Mouse (Mus musculus): ENCODE results near the gene Cort. TPM values are rescaled to one million over a fixed set of nuclear protein-coding genes. Genes with fewer than 3 reads are reported as not detected.

Gene Cort
- total and polyA plus RNA-seq, 3 experiments = 0.52 to 0.59 TPM; not detected in 1

DNA sequence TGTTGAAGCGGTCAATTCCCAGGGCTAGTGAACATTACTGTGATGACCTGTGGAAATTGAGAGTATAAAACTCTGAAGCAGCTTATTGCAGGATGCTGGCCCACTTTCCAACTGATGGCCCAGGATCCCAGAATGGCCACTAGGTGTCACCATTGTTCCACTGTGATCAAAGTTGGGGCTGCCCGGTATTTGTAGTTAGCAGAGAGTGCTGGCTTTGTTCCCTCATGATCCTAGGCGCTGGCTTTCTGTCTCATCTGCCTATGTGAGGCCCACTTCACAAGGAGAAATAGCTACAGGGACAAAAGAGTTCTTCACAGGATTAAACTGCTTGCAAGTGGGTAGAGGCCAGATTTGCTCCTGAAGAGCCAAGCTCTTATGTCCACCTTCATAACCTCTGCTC is 17.9 kb upstream of the Cort start:
- intact Hi-C loops (cut with DNase I) = loop anchor here (2.0 to 10.0 kb wide), 4 partner anchors 22 to 398 kb away; partner anchors contain the start of gene Pgd
- Histone ChIP-seq H3K4me3 (no peak overlapping the region), H3K36me3 (ENCODE audit: control insufficient read depth, insufficient read depth, low read length) (no peaks in the 10 kb centered on the region), H3K79me2 (replicated peaks; ENCODE audit: control insufficient read depth, insufficient read depth, low read length) (no peaks in the 10 kb centered on the region), H3K4me1 (ENCODE audit: control insufficient read depth, insufficient read depth, low read length) (peaks cover 1% of the 10 kb centered on the region; the same call in 1 of the 2 replicates), H3K27me3 (ENCODE audit: control insufficient read depth, insufficient read depth, low read length) (no peaks in the 10 kb centered on the region), H3K27ac (no peak overlapping the region), H3K9ac (ENCODE audit: low read depth, low read length) (no peak overlapping the region)
- TF ChIP-seq EP300 (IDR thresholded peaks at IDR 0.05; ENCODE audit: insufficient read depth, low read depth, low read length) (peak; percentile 94), POLR2A (IDR thresholded peaks at IDR 0.05; ENCODE audit: insufficient read depth, low read depth, low read length) (no peak), CTCF (IDR thresholded peaks at IDR 0.05) (peak; percentile 99; the same call in 1 of the 2 replicates)
- DNase-seq = peak; percentile 76 to 81
- 4% methylated on average over 3 of the region's 3 CpGs for WGBS

DNA sequence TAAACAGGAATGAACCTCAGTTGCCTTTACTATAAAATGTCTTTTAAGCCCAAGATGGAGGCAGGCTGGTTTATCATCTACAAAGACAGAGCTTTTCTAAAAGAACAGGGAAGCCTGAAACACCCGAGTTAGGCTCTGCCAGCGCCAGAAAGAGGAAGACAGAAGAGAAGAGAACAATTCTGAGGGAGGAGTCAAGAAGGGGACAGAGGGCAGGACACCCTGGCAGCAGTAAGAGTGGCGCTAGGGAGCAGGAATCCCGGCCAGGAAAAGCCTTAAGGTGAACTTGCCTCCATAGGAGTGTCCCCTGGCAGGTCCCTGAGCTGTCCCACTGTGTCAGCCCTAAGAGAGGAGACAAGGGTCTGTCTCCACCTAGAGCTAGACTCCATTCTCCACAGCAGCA is 17.0 kb upstream of the Cort start:
- H3K27ac ChIP-seq = no peak overlapping the region
- peaks cover 1% of the 10 kb centered on the region; the same call in 1 of the 2 replicates for H3K4me1 ChIP-seq (ENCODE audit: control insufficient read depth, insufficient read depth, low read length)
- no peak overlapping the region for H3K9ac ChIP-seq (ENCODE audit: low read depth, low read length)
- TF ChIP-seq POLR2A (IDR thresholded peaks at IDR 0.05; ENCODE audit: insufficient read depth, low read depth, low read length) (no peak), CTCF (IDR thresholded peaks at IDR 0.05) (no peak), EP300 (IDR thresholded peaks at IDR 0.05; ENCODE audit: insufficient read depth, low read depth, low read length) (no peak)
- intact Hi-C loops (cut with DNase I) = loop anchor here (10.0 kb wide), 1 partner anchor 301 kb away; no protein-coding TSS in a partner anchor
- 24% methylated on average over 4 of the region's 4 CpGs for WGBS
- no peak overlapping the region for H3K4me3 ChIP-seq
- H3K27me3 ChIP-seq (ENCODE audit: control insufficient read depth, insufficient read depth, low read length) = no peaks in the 10 kb centered on the region
- DNase-seq = no peak
- H3K36me3 ChIP-seq (ENCODE audit: control insufficient read depth, insufficient read depth, low read length) = no peaks in the 10 kb centered on the region
- no peaks in the 10 kb centered on the region for H3K79me2 ChIP-seq (replicated peaks; ENCODE audit: control insufficient read depth, insufficient read depth, low read length)

DNA sequence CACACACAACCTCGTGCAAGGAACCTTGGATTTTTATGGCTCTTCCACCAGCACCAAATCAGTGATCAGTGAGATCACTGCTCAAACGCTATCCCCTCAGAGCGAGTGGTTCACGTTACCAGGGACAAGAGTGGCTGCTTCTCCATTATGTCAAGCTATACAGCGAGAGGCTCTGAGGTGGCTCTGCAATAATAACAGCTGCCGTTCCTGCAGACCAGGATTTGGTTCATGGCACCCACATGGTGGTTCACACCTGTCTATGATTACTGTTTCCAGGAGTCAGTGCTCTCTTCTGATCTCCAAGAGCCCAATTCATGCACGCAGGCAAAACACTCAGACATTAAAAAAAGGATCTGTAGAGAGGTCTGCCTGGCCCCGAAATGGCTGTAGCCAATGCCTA is 12.0 kb upstream of the Cort start:
- TF ChIP-seq EP300 (IDR thresholded peaks at IDR 0.05; ENCODE audit: insufficient read depth, low read depth, low read length) (no peak), POLR2A (IDR thresholded peaks at IDR 0.05; ENCODE audit: insufficient read depth, low read depth, low read length) (no peak), CTCF (IDR thresholded peaks at IDR 0.05) (no peak)
- WGBS = 79% methylated on average over 8 of the region's 8 CpGs
- no peak overlapping the region for H3K27ac ChIP-seq
- H3K36me3 ChIP-seq (ENCODE audit: control insufficient read depth, insufficient read depth, low read length) = no peaks in the 10 kb centered on the region
- H3K27me3 ChIP-seq (ENCODE audit: control insufficient read depth, insufficient read depth, low read length) = no peaks in the 10 kb centered on the region
- no peak overlapping the region for H3K4me3 ChIP-seq
- no peaks in the 10 kb centered on the region for H3K79me2 ChIP-seq (replicated peaks; ENCODE audit: control insufficient read depth, insufficient read depth, low read length)
- no peak overlapping the region for H3K9ac ChIP-seq (ENCODE audit: low read depth, low read length)
- H3K4me1 ChIP-seq (ENCODE audit: control insufficient read depth, insufficient read depth, low read length) = 0 out of 2 replicates have a peak, but pooled peaks cover 1% of the 10 kb centered on the region
- intact Hi-C loops (cut with DNase I) = no loop called here
- DNase-seq = no peak

DNA sequence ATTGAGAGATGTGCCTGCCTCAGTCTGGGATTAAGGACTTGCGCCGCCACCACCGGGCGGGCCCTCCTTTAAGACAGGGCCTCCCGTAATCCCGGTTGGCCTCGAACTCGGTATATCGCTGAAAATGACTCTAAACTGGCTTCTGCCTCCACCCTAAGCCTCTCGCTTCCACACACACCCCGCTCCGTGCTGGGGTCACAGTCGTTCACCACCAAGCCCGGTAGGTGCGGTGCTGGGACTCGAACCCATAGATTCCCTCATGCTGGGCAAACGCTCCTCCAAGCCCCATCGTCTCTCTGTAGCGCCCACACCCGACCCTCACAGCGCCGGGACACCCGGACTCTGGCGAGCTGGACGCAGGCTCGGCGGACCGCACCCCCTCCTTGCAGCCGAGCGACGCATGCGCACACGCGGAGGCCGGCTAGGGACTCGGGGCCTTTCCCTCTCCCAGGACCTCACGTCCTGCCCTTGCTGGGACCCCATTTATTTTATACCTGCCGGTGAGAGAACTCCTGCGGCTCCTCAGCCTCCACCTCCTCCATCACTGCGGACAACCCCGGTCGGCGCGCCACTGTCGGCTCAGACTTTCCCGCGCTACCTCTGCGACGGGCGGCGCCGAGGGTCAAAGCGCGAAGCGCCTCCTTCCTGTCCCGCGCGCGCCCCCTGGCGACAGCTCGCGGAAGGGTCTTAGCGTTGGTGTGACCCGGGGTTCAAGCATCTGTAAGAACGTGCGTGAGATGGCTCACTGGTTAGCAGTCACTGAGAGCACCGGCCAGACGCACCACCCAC is 10.6 kb upstream of the Cort start, which contains the start of gene Cenps:
Gene Cenps (minus strand): TSS at position 648 of the 789 bp plus-strand sequence.
- 0 out of 2 replicates have a peak, but pooled peaks cover 1% of the 10 kb centered on the region for H3K4me1 ChIP-seq (ENCODE audit: control insufficient read depth, insufficient read depth, low read length)
- H3K36me3 ChIP-seq (ENCODE audit: control insufficient read depth, insufficient read depth, low read length) = no peaks in the 10 kb centered on the region
- no peaks in the 10 kb centered on the region for H3K79me2 ChIP-seq (replicated peaks; ENCODE audit: control insufficient read depth, insufficient read depth, low read length)
- TF ChIP-seq CTCF (IDR thresholded peaks at IDR 0.05) (no peak), EP300 (IDR thresholded peaks at IDR 0.05; ENCODE audit: insufficient read depth, low read depth, low read length) (0 out of 2 replicates have a peak, but pooled peaks have one; percentile 8), POLR2A (IDR thresholded peaks at IDR 0.05; ENCODE audit: insufficient read depth, low read depth, low read length) (no peak)
- WGBS = 1% methylated on average over 68 of the region's 68 CpGs
- no peaks in the 10 kb centered on the region for H3K27me3 ChIP-seq (ENCODE audit: control insufficient read depth, insufficient read depth, low read length)
- H3K4me3 ChIP-seq = peak within 1 kb of the TSS; percentile 93
- intact Hi-C loops (cut with DNase I) = loop anchor here (2.0 kb wide), 1 partner anchor 394 kb away; no protein-coding TSS in a partner anchor
- peak within 1 kb of the TSS; percentile 65 for H3K9ac ChIP-seq (ENCODE audit: low read depth, low read length)
- peak within 1 kb of the TSS; percentile 82 for H3K27ac ChIP-seq
- DNase-seq = peak; percentile 91 to 94

DNA sequence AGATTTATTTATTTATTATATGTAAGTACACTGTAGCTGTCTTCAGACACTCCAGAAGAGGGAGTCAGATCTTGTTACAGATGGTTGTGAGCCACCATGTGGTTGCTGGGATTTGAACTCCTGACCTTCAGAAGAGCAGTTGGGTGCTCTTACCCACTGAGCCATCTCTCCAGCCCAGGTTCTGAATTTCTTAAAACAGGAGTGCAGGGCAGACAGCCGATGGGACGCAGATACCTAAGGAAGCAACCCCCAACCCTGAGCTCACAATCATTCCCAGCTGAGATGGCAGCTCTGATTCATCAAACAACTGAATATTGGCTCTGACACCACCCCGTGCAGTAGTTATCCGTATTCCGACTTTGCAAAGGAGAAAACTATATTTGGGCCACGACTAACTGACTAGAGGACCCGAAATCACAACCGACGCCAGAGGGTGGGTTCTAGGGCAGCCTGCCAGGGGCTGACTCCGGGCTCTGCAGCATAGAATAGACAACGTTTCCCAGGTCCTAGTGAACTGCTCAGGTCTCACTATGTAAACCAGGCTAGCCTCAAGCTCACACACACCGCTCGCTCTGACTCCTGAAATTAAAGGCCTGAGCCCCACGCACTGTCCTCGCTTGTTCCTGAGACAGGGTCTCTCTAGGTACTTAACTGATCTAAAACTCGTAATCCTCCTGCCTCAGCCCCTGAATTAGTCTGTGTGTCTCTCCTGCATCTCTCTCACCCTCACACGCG is 9.7 kb upstream of the Cort start:
- no peaks in the 10 kb centered on the region for H3K36me3 ChIP-seq (ENCODE audit: control insufficient read depth, insufficient read depth, low read length)
- intact Hi-C loops (cut with DNase I) = loop anchor here (2.0 kb wide), 1 partner anchor 393 kb away; no protein-coding TSS in a partner anchor
- H3K27ac ChIP-seq = no peak overlapping the region
- 0 out of 2 replicates have a peak, but pooled peaks cover 1% of the 10 kb centered on the region for H3K4me1 ChIP-seq (ENCODE audit: control insufficient read depth, insufficient read depth, low read length)
- no peak overlapping the region for H3K9ac ChIP-seq (ENCODE audit: low read depth, low read length)
- no peak for DNase-seq
- TF ChIP-seq POLR2A (IDR thresholded peaks at IDR 0.05; ENCODE audit: insufficient read depth, low read depth, low read length) (no peak), EP300 (IDR thresholded peaks at IDR 0.05; ENCODE audit: insufficient read depth, low read depth, low read length) (no peak), CTCF (IDR thresholded peaks at IDR 0.05) (no peak)
- no peaks in the 10 kb centered on the region for H3K27me3 ChIP-seq (ENCODE audit: control insufficient read depth, insufficient read depth, low read length)
- peak overlapping the region; percentile 93 for H3K4me3 ChIP-seq
- 58% methylated on average over 18 of the region's 18 CpGs for WGBS
- H3K79me2 ChIP-seq (replicated peaks; ENCODE audit: control insufficient read depth, insufficient read depth, low read length) = no peaks in the 10 kb centered on the region

Data from heart, adult 2 months (tissue).